Mouse (Mus musculus) ES-Bruce4 (cell line): ENCODE data around the gene Hoxc6.

ENCODE experiments used
- CTCF ChIP-seq: IDR thresholded peaks from one replicate; pipeline ENCODE4 v1.8.1; 2011; ENCODE audit warnings: low read depth, low read length
- EP300 ChIP-seq: IDR thresholded peaks from 2 replicates; pipeline ENCODE4 v1.6.1; 2011; ENCODE audit warnings: low read depth, low read length; ENCODE audit not compliant: insufficient read depth

- no peak for TF ChIP-seq CTCF
- no peak for TF ChIP-seq EP300
These were observed 42.0 kb upstream of the Hoxc6 start for GRCm38 (mm10) chr15:102955833-102956640.
